Mouse (Mus musculus) splenic B cell, adult 2 months (primary cell): Measurements from ENCODE around the gene Utf1.
A peak's percentile ranks its signal among the peaks of the same experiment; 100 is the strongest.

Source experiments
- DNase-seq: peaks from one replicate; pipeline ENCODE4 v3.0.0-alpha.2; 2011; ENCODE audit warnings: low read depth, low spot score
- H3K27me3 ChIP-seq: 2 replicates; pipeline ENCODE4 v1.6.1; 2012; ENCODE audit warnings: mild to moderate bottlenecking, low read length, moderate library complexity, mixed read lengths; ENCODE audit not compliant: control insufficient read depth, poor library complexity, insufficient read depth, severe bottlenecking
- H3K36me3 ChIP-seq: 2 replicates; pipeline ENCODE4 v1.6.1; 2012; ENCODE audit warnings: mild to moderate bottlenecking, low read length, moderate library complexity, mixed read lengths; ENCODE audit not compliant: control insufficient read depth, poor library complexity, insufficient read depth, severe bottlenecking

Gene Utf1

DNA sequence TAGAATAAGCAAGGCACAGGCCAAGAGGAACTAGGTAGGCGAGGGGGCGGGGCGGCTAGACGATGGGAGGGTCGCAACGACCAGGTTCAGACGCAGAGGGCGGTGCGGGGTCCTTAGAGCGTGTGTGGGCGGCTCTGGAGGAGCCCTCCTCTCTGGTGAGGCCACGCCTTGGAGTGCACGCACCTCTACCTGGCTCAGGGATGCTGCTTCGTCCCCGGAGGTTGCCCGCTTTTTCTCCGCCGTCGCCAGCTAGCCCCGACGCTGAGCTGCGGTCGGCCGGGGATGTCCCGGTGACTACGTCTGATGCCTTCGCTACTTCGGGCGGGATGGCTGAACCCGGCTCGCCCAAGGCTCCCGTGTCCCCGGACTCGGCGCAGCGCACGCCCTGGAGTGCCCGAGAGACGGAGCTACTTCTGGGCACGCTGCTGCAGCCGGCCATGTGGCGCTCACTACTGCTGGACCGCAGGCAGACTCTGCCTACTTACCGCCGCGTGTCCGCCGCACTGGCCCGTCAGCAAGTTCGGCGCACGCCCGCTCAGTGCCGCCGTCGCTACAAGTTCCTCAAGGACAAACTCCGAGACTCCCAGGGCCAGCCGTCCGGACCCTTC, at the start of gene Utf1:
Utf1 (plus strand) TSS at position 116 of the 608 bp plus-strand sequence.
- H3K36me3 ChIP-seq = no peaks in the 10 kb centered on the region
- peak; percentile 59 for DNase-seq
- no peaks in the 10 kb centered on the region; the same call in 1 of the 2 replicates for H3K27me3 ChIP-seq

DNA sequence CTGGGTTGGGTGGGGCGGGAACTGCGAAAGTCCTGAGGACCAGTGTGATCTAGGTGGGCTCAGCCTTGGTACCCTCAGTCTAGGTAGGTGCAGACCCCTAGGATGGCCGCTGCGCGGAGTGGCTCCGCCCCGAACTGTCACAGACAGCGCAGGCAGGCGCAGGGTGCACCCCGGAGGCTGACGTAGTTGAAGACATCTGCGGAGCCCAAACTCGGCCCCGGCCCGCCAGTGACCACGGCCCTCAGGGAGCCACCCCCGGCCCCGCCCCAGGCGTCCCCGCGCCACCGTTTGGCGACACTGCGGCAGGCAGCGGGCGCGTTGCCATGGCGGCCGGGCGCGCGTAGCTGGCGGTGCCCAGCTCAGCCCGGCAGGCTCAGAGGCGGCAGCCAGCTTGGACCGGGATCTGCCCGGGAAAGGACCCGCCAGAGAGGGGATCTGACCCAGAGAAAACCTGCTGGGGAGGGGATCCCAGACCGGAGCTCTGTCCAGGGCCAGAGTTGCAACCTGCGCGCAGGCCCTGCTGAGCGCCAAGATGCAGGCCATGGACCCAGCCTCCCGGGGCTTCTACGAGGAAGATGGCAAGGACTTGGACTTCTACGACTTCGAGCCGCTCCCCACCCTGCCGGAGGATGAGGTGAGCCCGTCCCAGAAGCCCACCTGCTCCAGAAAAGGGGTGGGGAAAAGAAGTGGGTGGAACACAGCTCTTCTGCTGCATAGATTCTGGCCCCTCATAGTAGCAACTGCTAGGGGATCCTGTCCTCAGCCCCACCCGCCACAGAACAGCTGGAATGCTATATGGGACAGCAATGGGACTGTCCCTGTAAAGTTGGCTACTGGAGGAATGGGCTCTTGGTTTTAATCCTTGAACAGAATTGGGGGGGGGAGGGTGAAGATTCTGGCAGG, 48.7 kb upstream of the Utf1 start, which contains the start of gene Kndc1:
Kndc1 (plus strand) TSS at position 42 of the 903 bp plus-strand sequence.
- DNase-seq = no peak
- H3K36me3 ChIP-seq = no peaks in the 10 kb centered on the region
- no peaks in the 10 kb centered on the region for H3K27me3 ChIP-seq

GRCm38 (mm10) chr7:139896271-139896670, 47.3 kb upstream of the Utf1 start:
- no peaks in the 10 kb centered on the region for H3K27me3 ChIP-seq
- DNase-seq = no peak
- H3K36me3 ChIP-seq = no peaks in the 10 kb centered on the region

DNA sequence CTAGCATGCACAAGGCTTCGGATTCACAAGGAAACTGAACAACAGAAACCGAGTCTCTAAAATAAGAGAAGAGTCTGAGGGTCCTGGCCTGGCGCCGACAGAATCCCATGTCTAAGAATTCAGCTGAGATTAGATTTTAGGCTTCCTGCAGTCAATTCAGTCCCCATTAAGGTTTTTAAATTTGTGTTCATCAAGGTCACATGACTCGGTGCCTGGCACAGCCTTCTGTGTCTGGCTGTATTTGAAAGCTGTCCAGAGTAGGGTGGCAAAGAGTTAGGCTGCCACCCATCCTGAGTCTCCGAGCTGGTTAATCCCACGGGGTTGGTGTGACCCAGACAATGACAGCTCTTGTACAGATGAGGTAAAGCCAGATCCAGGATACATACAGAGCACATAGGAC, 46.8 kb upstream of the Utf1 start:
- H3K36me3 ChIP-seq = no peaks in the 10 kb centered on the region
- H3K27me3 ChIP-seq = no peaks in the 10 kb centered on the region
- no peak for DNase-seq

GRCm38 (mm10) chr7:139898606-139899005, 45.0 kb upstream of the Utf1 start:
- no peak for DNase-seq
- Histone ChIP-seq H3K27me3 (no peaks in the 10 kb centered on the region), H3K36me3 (no peaks in the 10 kb centered on the region)

GRCm38 (mm10) chr7:139899505-139899904, 44.1 kb upstream of the Utf1 start:
- no peaks in the 10 kb centered on the region for H3K36me3 ChIP-seq
- H3K27me3 ChIP-seq = no peaks in the 10 kb centered on the region
- no peak for DNase-seq

- Histone ChIP-seq H3K36me3 (no peaks in the 10 kb centered on the region), H3K27me3 (no peaks in the 10 kb centered on the region)
- no peak for DNase-seq
Observed at GRCm38 (mm10) chr7:139900456-139900855, 43.1 kb upstream of the Utf1 start.

- Histone ChIP-seq H3K27me3 (no peaks in the 10 kb centered on the region), H3K36me3 (no peaks in the 10 kb centered on the region)
- DNase-seq = no peak
Observed at GRCm38 (mm10) chr7:139900896-139901295, 42.7 kb upstream of the Utf1 start.

GRCm38 (mm10) chr7:139901981-139902380, 41.6 kb upstream of the Utf1 start:
- no peak for DNase-seq
- H3K36me3 ChIP-seq = no peaks in the 10 kb centered on the region
- no peaks in the 10 kb centered on the region for H3K27me3 ChIP-seq

GRCm38 (mm10) chr7:139905261-139905660, 38.3 kb upstream of the Utf1 start:
- Histone ChIP-seq H3K36me3 (no peaks in the 10 kb centered on the region), H3K27me3 (no peaks in the 10 kb centered on the region)
- no peak for DNase-seq

- no peaks in the 10 kb centered on the region for H3K36me3 ChIP-seq
- H3K27me3 ChIP-seq = no peaks in the 10 kb centered on the region
- DNase-seq = peak; percentile 63
Observed at GRCm38 (mm10) chr7:139905661-139906060, 37.9 kb upstream of the Utf1 start.

- DNase-seq = no peak
- no peaks in the 10 kb centered on the region for H3K36me3 ChIP-seq
- H3K27me3 ChIP-seq = no peaks in the 10 kb centered on the region
Observed at GRCm38 (mm10) chr7:139908176-139908575, 35.4 kb upstream of the Utf1 start.

GRCm38 (mm10) chr7:139909469-139909868, 34.1 kb upstream of the Utf1 start:
- Histone ChIP-seq H3K27me3 (no peaks in the 10 kb centered on the region), H3K36me3 (no peaks in the 10 kb centered on the region)
- no peak for DNase-seq

DNA sequence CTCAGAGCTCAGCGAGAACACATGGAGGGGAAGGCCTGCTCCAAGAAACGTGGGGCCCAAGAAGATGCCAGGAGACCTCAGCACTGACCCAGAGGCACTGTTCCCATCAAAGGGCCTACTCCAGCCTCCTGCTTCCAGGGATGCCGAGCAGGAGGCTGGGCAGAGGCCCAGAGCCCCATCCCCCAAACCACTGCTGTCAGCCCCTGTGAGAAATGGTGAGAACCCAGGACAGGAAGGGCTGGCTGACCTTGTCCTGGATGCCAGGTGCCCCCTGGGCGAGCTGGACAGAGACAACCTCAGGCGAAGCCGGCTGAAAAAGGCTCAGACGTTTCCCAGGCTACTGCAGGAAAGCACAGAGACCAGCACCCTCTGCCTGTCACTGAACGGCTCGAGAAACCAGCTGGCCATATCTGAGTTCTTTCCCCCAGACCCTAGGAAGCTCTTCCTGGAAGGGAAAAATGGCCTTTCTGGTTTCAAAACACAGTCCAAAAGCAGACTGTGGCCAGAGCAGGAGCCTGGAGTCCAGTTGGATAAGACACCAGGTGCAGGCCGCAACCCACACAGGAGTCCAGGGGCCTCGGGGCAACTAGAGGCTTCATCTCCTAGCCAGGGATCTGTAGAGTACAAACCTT, 33.3 kb upstream of the Utf1 start:
- DNase-seq = no peak
- no peaks in the 10 kb centered on the region for H3K27me3 ChIP-seq

More for the DNA sequence above, 33.3 kb upstream of the Utf1 start:
- H3K36me3 ChIP-seq = no peaks in the 10 kb centered on the region
